Mouse (Mus musculus): Measurements from ENCODE around the gene Prss34.

Gene Prss34

DNA sequence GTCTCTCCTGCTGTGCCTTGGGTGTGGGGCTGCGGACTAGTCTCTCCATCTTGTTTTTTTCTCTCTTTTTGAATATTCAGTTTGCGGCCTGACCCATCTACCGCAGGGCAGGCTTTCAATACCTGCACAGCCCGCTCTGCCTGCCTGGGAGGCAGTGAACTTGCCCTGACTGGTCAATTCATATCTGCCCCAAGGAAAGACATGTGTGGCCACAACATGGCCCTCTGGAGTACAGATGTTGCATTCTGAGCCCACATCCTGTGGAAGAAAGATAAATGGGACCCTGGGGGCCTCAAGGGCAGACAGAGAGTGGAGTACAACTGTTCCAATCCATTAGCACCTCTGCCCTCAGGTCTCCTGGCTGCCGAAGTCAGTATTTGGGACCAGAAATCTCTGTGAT is at the start of gene Prss34:
TSS of gene Prss34 (plus strand) at position 301 of the 400 bp plus-strand sequence.
- DNase-seq (ENCODE audit: low spot score): no peak

DNA sequence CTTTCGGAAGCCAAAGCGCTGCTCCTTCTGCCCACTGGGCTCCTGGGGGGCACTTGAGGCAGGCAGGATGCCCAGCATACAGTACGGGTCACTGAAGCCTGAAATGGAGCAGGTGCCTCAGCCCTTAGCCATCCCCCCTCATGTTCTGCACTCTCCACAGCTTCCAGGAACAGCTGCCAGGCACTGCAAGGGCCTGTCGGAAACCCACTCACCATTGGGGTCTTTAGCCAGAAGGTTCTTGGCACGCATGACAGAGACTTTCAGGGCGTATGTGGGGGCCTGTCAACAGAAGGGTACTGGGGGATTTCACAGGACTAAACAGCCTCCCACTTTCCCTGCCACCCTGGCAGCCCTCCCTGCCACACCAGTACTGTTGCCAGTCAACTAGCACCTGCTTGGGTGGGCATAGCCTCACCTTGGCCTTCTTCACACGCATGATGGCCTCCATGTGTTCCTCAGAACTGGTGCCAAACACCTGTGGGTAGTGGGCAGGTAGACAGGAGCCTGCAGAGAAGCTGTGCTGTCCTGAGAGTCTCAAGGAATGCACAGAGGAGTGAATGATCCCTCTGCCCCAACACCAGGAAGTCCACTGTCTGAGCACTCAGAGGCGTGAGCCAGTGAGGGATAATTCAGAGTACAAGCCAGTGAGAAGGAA is 47.9 kb upstream of the Prss34 start:
- DNase-seq (ENCODE audit: low spot score): no peak

DNA sequence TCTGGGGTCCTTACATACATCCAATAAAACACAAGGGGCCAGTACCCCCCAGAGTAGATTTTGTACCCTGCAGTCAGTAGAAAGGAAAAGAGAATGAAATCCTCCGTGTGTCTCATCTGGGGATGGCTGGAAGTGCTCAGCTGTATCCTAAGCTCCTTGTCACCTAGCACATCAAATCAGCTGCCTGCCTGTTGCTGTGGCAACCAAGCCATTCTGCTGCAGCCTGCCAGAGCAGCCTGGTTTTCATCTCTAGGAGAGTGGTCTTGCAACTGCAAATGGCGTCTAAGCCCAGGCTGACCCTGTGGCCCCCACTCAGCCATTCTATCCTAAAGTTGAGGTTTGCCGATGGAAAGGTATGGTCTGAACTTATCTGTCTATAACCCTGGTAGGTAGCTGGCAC is 45.6 kb upstream of the Prss34 start:
- DNase-seq (ENCODE audit: low spot score): no peak

DNA sequence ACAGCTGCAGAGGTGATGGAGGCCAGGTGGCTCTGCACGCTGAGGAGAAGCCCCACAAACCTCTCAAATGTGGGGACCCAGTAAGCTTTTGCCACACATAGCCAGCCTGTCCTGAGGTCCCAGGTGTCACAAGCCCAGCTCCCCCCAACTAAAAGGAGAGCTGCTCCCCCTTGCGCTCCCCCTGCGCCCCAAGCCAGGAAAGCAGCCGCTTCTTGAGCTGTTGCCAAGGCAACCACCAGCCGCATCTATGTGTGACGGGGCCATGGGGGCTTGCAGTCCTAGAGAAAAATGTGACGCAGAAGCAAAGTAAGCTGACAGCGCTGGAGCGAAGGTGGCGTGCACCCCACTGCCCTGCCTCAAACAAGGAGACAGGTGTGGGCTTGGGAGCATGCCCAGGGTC is 44.4 kb upstream of the Prss34 start:
- DNase-seq (ENCODE audit: low spot score): no peak

DNA sequence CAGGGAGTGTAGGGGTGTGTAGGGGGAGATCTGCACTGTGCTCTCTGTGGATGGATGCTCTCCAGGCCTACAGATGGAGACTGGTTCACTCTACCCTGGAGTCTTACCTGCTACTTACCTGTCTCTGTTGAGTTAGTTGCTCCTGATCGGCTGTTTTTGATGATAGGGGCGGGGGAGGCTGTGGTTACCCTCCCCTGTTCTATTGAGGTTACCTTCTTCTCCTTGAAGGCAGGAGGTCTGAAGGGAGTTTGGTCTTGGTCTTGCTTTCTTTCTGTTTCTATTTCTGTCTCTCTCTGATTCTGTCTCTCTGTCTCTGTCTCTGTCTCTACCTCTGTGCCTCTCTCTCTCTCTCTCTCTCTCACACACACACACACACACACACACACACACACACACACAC is 43.1 kb upstream of the Prss34 start:
- no peak for DNase-seq (ENCODE audit: low spot score)

DNA sequence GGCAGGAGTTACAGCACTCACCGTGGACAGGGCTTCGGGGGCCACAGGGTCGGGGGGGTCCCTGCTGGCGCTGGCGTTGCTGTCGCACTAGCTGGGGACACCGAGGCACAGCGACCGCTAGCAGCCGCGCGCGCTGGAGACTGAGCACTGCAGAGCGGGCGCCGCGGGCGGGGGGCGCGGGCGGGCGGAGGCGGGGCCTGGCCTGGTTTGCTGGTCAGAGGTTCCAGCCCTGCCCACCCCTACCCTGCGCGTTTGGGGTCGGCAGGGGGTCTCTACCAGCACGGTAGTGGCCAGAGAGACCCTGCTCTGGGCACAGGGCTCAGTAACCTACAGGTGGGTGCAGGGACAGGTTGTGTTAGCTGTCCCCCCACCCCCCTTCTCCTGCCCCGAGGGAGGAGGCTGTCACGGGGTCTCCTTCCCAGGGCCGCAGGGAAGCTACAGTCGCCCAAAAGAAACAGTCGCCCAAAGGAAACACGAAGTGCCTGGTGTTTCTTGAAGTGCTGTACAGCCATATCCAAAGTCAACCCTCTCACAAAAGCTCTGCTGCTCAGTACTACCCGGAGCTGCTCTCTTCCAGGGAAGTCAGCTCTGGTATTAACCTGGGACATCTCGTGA is 41.9 kb upstream of the Prss34 start, which contains the start of gene Baiap3:
TSS of gene Baiap3 (minus strand) at position 225 of the 615 bp plus-strand sequence.
- DNase-seq (ENCODE audit: low spot score): no peak

DNA sequence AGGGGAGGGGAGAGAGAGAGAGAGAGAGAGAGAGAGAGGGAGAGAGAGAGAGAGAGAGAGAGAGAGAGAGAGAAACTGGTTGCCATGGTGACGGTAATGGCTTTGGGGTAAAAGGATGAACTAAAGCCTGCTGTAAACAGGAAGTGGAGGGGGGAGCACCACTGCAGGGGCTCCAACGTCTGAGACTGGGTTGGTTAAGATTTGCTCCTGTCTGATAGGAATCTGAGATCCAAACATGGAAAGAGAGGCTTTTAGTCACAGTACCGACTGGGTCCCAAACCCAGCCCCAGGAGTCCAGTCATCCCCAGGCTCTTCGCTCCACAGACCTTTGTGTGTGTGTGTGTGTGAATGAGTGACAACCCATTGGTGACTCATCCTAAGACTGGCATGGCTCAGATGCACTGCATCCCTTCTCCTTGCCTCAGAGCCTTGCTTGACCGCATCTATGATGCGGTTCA is 40.4 kb upstream of the Prss34 start:
- no peak for DNase-seq (ENCODE audit: low spot score)

DNA sequence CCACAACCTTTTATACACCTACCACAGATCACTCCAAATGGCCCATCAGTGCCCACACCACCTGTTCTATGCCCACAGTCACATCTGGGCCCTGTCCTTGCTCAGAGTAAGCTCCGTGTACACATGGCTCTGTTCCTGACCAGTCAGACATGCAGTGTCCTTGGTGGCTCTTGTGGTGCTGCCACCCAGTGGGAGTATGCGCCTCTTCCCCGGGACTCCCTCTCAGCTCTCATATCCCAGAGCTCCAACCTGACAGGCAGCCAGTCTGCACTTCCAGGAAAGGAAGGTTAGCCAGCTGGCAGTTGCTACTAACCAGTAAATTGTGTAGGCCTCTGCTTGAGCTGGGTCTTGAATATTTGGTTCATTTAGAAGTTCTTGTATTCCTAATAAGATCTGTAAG is 33.7 kb upstream of the Prss34 start:
- peak; percentile 75 for DNase-seq (ENCODE audit: low spot score)

DNA sequence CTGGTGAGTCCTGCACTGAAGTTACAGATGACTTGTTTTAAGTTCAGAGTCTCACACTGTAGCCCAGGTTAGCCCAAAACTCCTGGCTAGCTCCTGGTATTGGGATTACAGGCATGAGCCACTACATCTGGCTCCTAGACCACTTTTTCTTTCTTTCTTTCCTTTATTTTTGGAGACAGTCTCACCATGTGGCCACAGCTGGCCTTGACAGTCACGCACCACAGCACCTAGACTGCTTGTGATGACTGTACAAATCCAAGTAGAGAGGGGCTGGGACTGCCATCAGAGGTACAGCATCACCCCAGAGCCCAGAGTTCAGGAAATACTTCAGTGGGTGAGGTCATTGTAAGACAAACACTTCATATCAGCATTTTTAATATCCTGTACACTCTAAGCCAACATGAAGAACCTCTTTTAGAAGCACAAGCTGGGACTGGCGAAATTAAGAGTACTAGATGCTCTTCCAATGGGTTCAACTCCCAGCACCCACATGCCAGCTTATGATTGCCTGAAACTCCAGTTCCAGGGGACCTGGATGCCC is 27.3 kb upstream of the Prss34 start:
- no peak for DNase-seq (ENCODE audit: low spot score)

DNA sequence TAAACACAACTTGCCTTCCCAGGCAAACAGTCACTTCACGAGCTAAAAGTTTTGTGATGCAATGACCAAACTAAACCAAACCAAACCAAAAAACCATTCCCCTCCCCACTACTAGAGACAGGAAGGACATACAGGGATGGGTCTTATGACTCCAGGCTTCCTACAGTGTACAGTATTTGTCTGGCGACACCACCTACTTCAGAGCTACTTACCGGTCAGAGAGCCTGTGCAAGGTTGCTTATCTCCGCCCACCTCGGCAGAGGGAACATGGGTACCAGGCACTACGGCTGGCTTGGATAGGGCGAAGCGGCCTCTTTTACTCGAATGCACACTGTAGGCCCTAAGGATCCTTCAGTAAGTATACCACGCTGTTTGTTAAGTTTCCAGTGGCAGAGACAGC is 25.9 kb upstream of the Prss34 start:
- DNase-seq (ENCODE audit: low spot score): peak; percentile 49

DNA sequence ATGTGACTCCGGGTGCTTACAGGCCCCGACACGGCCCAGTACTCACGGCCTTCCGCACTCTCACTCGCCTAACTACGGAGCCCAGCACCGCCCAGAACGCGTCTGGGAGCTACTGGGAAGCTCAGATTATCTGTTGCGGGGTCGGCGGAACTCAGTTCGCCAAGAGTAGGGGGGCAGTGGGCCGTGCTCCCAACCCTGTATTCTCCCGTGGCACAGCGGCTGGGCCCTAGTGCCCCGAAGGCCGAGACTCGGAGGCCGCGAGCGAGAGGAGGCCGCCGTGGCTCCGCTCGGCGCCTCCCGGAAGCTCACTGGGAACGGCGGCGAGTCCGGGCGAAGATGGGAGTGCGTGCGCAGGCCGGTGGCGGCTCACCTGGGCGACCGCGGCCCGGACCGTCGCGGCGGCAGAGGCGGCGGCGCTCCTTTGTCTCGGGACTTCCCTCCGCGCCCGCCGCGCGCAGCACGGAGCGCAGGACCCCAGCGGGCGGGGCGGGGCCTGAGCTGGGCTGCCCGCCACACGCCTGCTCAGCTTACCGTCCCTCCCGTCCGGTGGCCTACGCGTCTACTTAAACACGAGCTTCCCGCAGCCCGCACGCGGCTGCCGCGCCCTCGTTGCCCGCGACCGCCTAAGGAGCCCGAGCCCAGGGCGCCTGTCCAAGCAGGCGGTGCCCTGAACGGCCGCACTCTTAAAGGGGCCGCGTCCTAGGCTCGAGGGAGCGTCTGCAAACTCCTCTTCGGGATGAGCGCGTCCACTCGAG is 25.1 kb upstream of the Prss34 start:
- peak; percentile 94 for DNase-seq (ENCODE audit: low spot score)

DNA sequence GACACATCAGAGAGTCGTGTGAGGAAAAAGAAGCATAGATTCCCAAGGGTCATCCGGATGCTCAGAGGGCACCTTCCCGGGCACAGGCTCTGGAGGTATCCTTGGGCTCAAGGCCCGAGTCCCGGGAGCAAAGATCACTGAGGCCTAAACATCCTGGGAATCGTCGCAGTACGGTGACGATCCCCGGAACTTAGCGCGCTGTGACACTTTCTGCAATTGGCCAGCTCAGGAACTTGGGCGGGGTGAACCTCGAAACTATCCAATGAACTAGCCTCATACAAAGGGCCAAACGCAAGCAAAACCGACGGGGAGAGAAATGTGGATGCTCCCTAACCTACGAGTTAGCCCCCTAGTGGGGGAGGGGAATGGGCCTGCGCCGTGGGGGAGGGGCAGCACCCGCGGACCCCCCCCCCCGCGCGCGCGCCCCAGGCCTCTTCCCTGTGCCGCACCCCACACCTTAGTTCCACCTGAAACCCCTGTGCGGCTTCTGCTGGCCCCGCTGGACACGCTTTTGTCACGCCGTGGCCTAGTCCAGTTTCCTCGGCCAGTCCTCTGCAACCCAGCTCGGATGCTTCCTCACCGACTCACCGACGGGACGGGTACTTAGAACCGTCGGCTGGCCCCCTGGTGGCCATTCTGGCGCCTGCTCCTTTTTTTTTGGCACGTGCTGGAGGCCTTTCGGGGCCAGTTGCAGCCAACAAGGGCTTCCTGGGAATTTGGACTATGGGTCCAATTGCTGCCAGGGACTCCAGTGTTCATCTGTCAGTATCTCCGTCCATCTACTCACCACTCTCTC is 24.3 kb upstream of the Prss34 start:
- peak; percentile 98 for DNase-seq (ENCODE audit: low spot score)

DNA sequence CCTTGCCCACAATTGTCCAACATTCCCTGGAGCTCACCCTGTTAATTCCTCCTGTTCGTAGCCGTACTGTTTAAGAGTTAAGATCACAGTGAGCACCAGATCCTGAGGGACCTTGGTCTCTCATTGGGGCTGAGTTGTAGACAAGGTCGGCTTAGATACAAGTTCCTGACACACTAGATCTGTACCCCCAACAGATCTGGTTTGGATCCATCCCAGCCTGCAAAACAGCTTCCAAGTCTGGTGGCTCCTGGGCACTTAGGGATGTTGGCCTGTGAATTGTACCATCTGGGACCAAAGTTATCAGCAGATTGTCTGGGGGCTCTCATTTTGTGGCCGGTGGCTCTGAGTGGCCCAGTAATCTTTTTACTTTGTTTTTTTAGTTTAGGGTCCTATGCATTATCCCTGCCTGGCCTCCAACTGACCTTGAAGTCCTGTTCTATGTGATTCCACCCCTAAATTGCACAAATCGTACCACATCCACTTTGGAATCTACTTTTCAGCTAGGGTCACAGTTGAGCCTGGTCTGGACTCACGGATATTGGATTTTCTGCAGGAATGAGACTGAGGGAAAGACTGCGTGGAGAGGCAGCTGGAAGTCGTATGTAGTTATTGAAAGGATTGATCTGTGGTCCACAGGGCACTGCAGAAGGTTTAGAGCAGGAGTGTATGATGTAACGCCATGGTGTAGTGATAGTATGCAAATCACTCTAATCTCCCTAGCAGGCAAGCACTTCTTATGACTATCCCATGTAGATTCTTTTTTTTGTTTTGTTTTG is 23.4 kb upstream of the Prss34 start, which contains the start of gene Ube2i:
TSS of gene Ube2i (minus strand) at position 52 of the 776 bp plus-strand sequence.
- no peak for DNase-seq (ENCODE audit: low spot score)

DNA sequence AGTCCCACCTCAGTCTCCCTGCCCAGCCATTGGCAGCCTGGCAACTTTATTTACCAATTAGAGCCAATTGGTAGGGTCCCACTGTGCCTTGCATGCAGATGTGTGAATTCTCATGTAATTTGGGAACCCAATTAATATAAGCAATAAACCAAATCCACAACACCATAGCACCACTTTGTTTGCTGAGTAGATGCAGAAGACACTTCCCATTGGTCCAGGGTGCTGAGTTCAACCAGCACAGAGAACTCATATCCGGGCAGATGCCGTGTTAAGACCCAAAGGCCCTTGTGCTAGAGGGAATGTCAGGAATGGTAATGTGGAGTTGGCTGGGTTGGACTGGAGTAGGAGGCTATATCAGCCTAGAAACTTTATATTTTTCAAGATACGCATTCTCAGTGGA is 22.4 kb upstream of the Prss34 start:
- DNase-seq (ENCODE audit: low spot score): no peak

DNA sequence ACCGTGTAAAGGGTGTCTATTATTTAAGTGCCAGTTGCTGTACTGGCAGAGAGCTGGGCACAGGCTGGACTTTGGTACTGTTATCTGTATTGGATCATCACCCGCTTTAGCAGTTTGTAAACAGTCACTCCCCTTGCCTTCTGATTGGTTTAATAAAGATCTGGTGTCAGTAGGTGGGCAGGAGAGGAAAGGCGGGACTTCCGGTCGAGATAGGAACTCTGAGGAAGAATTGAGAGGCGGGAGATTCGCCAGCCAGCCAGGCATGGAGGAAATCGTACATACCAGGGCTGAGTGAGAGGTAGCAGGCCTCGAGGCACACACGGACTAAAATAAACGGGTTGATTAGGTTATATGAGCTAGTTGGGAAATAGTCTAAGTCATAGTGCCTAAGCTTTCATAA is 16.1 kb upstream of the Prss34 start:
- DNase-seq (ENCODE audit: low spot score): peak; percentile 40

DNA sequence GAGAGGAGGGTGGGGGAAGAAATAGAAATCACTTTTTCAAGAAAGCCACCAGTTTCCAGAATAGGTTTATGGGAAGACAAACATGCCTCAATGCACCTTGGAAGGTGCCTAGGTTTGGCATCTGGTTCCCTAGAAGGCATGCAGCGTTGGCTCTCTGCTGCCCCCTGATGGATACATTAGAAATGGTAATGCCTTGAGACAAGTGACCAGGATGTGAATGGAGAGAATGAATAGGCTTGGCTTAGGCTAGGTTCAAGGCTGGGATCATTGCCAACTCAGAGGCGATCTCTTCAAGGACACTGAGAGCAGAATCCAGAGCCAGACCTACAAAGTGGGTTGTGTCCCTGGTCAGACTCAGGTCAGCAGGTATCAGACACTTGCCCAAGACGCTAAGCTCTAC is 13.2 kb upstream of the Prss34 start:
- DNase-seq (ENCODE audit: low spot score): peak; percentile 84

DNA sequence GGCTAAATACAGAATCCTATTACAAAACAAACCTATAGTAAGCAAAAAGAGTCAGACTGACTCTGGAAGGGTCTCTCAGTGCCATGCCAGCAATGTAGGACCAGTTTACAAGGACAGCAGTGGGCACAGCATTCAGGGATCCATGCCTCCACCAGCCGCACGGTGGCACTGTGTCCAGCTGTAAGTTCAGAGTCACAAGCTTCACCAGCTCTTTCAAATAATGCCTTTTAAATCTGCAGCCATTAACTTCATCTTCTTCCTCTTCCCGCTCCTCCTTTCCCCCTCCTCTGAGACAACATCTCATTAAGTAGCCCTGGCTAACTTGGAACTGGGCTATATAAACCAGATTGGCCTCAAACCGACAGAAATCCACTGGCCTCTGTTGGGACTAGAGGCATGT is 9.4 kb upstream of the Prss34 start:
- DNase-seq (ENCODE audit: low spot score): peak; percentile 50

DNA sequence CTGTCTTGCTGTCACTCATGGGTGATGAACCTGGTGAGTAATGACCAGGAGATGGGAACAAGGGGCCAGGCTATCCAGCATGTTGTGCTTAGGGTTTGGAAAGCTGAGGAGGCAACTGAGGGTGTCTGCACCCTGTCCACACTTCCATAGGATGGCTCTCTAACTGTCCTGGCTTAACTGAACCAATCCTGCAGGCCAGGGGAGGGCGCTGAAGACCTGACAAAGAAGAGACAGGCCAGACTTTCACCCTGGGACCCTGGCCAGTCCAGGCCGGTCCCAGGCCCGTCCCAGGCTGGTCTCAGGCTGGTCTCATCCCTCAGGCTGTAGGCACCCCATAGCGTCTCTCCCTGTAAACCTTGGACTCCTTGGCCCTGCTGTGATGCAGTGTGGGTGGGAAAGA is 7.8 kb upstream of the Prss34 start:
- no peak for DNase-seq (ENCODE audit: low spot score)

DNA sequence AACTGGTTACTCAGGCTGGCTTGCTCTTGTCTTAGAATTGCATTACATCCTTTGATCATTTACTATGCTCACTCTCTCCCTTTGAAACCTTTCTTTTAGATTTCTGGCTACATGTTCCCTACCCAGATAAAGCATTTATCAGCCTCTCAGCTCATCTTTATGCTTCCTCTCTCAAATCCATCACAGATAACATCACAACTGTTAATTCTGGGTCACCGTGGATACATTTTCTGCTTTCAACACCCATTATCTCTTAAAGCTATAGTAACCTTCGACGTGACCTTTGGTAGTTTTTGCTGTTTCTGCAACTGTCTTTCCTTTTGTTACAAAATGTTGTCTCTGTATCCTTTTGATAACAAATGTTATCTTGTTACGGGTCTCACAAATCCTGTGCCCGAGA is 4.7 kb upstream of the Prss34 start:
- no peak for DNase-seq (ENCODE audit: low spot score)

DNA sequence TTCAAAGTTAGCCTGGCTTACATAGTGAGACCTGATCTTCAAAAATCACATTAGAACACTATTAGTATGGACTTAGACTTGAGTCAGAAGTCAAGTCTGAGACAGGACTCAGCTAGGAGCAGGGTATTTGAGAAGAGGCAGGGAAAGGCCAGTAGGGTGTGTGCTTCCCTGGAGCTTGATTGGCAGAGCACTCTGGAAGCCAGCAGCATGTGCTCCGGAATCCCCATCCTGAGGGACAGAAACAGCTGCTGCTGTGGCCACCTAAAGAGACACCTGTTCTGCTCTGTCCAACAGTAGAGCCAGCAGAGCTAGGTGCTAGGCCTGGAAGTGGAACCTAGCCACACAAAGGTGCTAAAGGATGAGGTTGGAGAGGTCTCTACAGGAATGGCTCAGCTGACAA is 4.1 kb upstream of the Prss34 start:
- DNase-seq (ENCODE audit: low spot score): no peak

DNA sequence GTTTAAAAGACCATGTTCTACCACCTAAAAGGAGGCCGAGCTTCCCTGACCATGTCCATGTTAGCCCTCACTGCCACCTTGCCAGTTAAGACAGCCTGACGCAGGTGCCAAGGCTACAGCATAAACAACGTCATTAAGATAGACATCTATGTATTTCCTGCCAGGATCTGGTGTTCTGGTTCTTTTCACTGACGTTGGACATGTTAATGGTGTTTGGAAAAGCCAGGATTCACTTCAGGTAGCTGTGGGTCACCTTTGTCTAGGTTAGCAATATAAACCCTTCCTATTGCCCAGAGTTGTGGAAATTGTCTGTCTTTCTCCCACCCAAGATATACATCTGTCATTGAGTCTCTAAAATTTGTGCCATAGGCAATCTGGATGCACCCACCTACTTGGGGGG is 10.2 kb downstream of the Prss34 start, which contains the start of gene Prss28:
TSS of gene Prss28 (plus strand) at position 301 of the 400 bp plus-strand sequence.
- no peak for DNase-seq (ENCODE audit: low spot score)
